In genomic region chr14:25841991-25842687, GRCm38 (mm10) we compare ENCODE assay signal across 8 mouse cellular contexts. TPM values are rescaled to one million over a fixed set of nuclear protein-coding genes. Genes with fewer than 3 reads are reported as not detected.
A peak's percentile ranks its signal among the peaks of the same experiment; 100 is the strongest.
DNase-seq lines count a peak whose midpoint lies in the region; ATAC-seq lines count a peak whose summit lies in the region.

Gene Anxa11 (plus strand): TSS chr14:25842156.

- H3K4me2 ChIP-seq in intestine, embryonic 16.5 days (ENCODE audit: low read depth, low read length), result peak within 1 kb of the TSS; percentile 90
- H3K4me2 ChIP-seq in limb, embryonic 13.5 days (replicated peaks), result peak within 1 kb of the TSS; percentile 97
- peak within 1 kb of the TSS; percentile 89 for H3K4me2 ChIP-seq in midbrain, embryonic 15.5 days

- no peaks in the 10 kb centered on the region for H3K9me3 ChIP-seq in intestine, embryonic 16.5 days (ENCODE audit: control insufficient read depth, low read length)
- H3K9me3 ChIP-seq in limb, embryonic 13.5 days, result no peaks in the 10 kb centered on the region
- no peaks in the 10 kb centered on the region for H3K9me3 ChIP-seq in midbrain, embryonic 15.5 days

- WGBS in intestine, embryonic 16.5 days, result under 1% methylated on average over 54 of the region's 54 CpGs
- WGBS in limb, embryonic 13.5 days, result under 1% methylated on average over 54 of the region's 54 CpGs
- under 1% methylated on average over 54 of the region's 54 CpGs for WGBS in midbrain, embryonic 15.5 days

- peak; percentile 69 for DNase-seq in layer of hippocampus, adult 11-12 months (ENCODE audit: low spot score)
- DNase-seq in layer of hippocampus, adult 9-10 months (ENCODE audit: low spot score), result no peak
- DNase-seq in embryo, embryonic 11.5 days (ENCODE audit: low read depth, low spot score), result peak; percentile 48
- DNase-seq in gonadal fat pad, adult 2 months (ENCODE audit: low read depth), result no peak
- DNase-seq in spleen, postnatal 10 days (ENCODE audit: low spot score in 2 of 2), result peak; percentile 86 to 91

- H3K4me1 ChIP-seq in intestine, embryonic 16.5 days (ENCODE audit: control insufficient read depth, insufficient read depth, low read length), result peaks cover 17% of the 10 kb centered on the region
- peaks cover 14% of the 10 kb centered on the region for H3K4me1 ChIP-seq in limb, embryonic 13.5 days
- peaks cover 14% of the 10 kb centered on the region for H3K4me1 ChIP-seq in midbrain, embryonic 15.5 days

- H3K36me3 ChIP-seq in intestine, embryonic 16.5 days (ENCODE audit: control insufficient read depth, insufficient read depth, low read length), result no peaks in the 10 kb centered on the region
- no peaks in the 10 kb centered on the region for H3K36me3 ChIP-seq in limb, embryonic 13.5 days
- no peaks in the 10 kb centered on the region for H3K36me3 ChIP-seq in midbrain, embryonic 15.5 days (replicated peaks)

- peak within 1 kb of the TSS; percentile 95 for H3K27ac ChIP-seq in intestine, embryonic 16.5 days (ENCODE audit: low read length)
- no peak within 1 kb of the TSS for H3K27ac ChIP-seq in limb, embryonic 13.5 days
- H3K27ac ChIP-seq in midbrain, embryonic 15.5 days, result no peak within 1 kb of the TSS

- H3K4me3 ChIP-seq in intestine, embryonic 16.5 days (ENCODE audit: low read length), result peak within 1 kb of the TSS; percentile 87
- H3K4me3 ChIP-seq in limb, embryonic 13.5 days, result peak within 1 kb of the TSS; percentile 71
- H3K4me3 ChIP-seq in midbrain, embryonic 15.5 days, result peak within 1 kb of the TSS; percentile 44

- H3K27me3 ChIP-seq in intestine, embryonic 16.5 days (replicated peaks; ENCODE audit: control insufficient read depth, insufficient read depth, low read length), result no peaks in the 10 kb centered on the region
- peaks cover 39% of the 10 kb centered on the region for H3K27me3 ChIP-seq in limb, embryonic 13.5 days
- peaks cover 31% of the 10 kb centered on the region for H3K27me3 ChIP-seq in midbrain, embryonic 15.5 days (replicated peaks)

- H3K9ac ChIP-seq in intestine, embryonic 16.5 days (ENCODE audit: low read depth, low read length), result peak within 1 kb of the TSS; percentile 90
- peak within 1 kb of the TSS; percentile 72 for H3K9ac ChIP-seq in limb, embryonic 13.5 days
- peak within 1 kb of the TSS; percentile 11; the same call in 1 of the 2 replicates for H3K9ac ChIP-seq in midbrain, embryonic 15.5 days

- peak; percentile 84 for ATAC-seq in intestine, embryonic 16.5 days
- ATAC-seq in limb, embryonic 13.5 days (ENCODE audit: low FRiP score, low read depth), result peak; percentile 74
- no peak for ATAC-seq in midbrain, embryonic 15.5 days (replicated peaks)

RNA-seq across cellular contexts. Expression of gene Anxa11, which starts in this region (rescaled TPM):
- 53.0 and 58.4 TPM in 2 replicates for polyA plus RNA-seq in gonadal fat pad, adult 2 months (2012; rRNA removed)
- 95.3 and 105 TPM in 2 replicates for polyA plus RNA-seq in intestine, embryonic 16.5 days (2015; fragmentation: Nextera tagmentation; extraction: Ambion mirVana)
- 10.9 and 13.0 TPM in 2 replicates for polyA plus RNA-seq in limb, embryonic 13.5 days (2015; fragmentation: Nextera tagmentation; extraction: Ambion mirVana)
- 2.5 and 2.6 TPM in 2 replicates for polyA plus RNA-seq in midbrain, embryonic 15.5 days (2015; fragmentation: Nextera tagmentation; extraction: Ambion mirVana)

Comparison
In these comparisons a context has a peak if more than half of its experiments do, and no peak if none do; other contexts are left out.
1. DNase-seq: peak in layer of hippocampus, adult 11-12 months (single experiment), embryo, embryonic 11.5 days (single experiment) and spleen, postnatal 10 days (2 of 2); none in layer of hippocampus, adult 9-10 months (single experiment) and gonadal fat pad, adult 2 months (single experiment).
2. H3K9ac ChIP-seq: peak in every context shown above with its lines; median percentile 90 in intestine, embryonic 16.5 days; 72 in limb, embryonic 13.5 days; 11 in midbrain, embryonic 15.5 days.
3. Peak in every context shown above with its lines, with median percentiles within 50 percentile points of each other: H3K4me2 ChIP-seq and H3K4me3 ChIP-seq.